25 mouse cellular contexts compared by ENCODE assay signal in genomic region chrX:66528931-66529330, GRCm38 (mm10).
"Had no signal": no experiment of that assay in that cellular context is flagged by ENCODE, and none has a peak within 500 bp of the region (broad histone marks: within the 10 kb centered on the region; RNA-seq: fewer than 3 reads in every experiment).

No protein-coding gene starts in this region.

- H3K4me1 ChIP-seq: heart, embryonic 10.5 days; heart, embryonic 12.5 days; hindbrain, embryonic 10.5 days; hindbrain, embryonic 12.5 days; intestine, embryonic 15.5 days; kidney, embryonic 15.5 days; limb, embryonic 10.5 days; limb, embryonic 12.5 days; liver, embryonic 13.5 days had no signal

- DNase-seq: gastrocnemius, adult 2 months; gastrocnemius, postnatal 10 days; gastrocnemius, postnatal 25 days; heart, adult 18-20 months; heart, postnatal 10 days; heart, postnatal 4 days; kidney, postnatal 14 days; kidney, postnatal 4 days; liver; liver, embryonic 13.5 days had no signal

- ATAC-seq: hindbrain, embryonic 16.5 days; inflammation-experienced regulatory T-cells, adult 6 months; intestine, embryonic 15.5 days; intestine, postnatal 0 days had no signal

- H3K4me3 ChIP-seq: gastrocnemius, adult 2 months; heart, embryonic 10.5 days; heart, embryonic 12.5 days; hindbrain, embryonic 10.5 days; hindbrain, embryonic 12.5 days; intestine, embryonic 15.5 days; kidney, embryonic 15.5 days; layer of hippocampus, adult 2 months; left cerebral cortex, adult 2 months; limb, embryonic 10.5 days; limb, embryonic 12.5 days; liver, embryonic 13.5 days had no signal

- H3K27ac ChIP-seq: gastrocnemius, adult 2 months; heart, embryonic 10.5 days; hindbrain, embryonic 10.5 days; hindbrain, embryonic 12.5 days; hindbrain, embryonic 14.5 days; intestine, embryonic 15.5 days; kidney, embryonic 15.5 days; layer of hippocampus, adult 2 months; left cerebral cortex, adult 2 months; limb, embryonic 10.5 days; limb, embryonic 12.5 days; liver, embryonic 13.5 days had no signal

- H3K27me3 ChIP-seq: heart, embryonic 12.5 days; hindbrain, embryonic 12.5 days; intestine, embryonic 15.5 days; kidney, embryonic 15.5 days; limb, embryonic 12.5 days; liver, embryonic 13.5 days had no signal

- H3K9ac ChIP-seq: heart, embryonic 12.5 days; hindbrain, embryonic 12.5 days; hindbrain, embryonic 14.5 days; intestine, embryonic 15.5 days; kidney, embryonic 15.5 days; limb, embryonic 12.5 days; liver, embryonic 13.5 days had no signal

- H3K36me3 ChIP-seq: heart, embryonic 10.5 days; heart, embryonic 12.5 days; hindbrain, embryonic 10.5 days; hindbrain, embryonic 12.5 days; intestine, embryonic 15.5 days; kidney, embryonic 15.5 days; limb, embryonic 10.5 days; limb, embryonic 12.5 days; liver, embryonic 13.5 days had no signal

- H3K4me2 ChIP-seq: heart, embryonic 12.5 days; hindbrain, embryonic 12.5 days; hindbrain, embryonic 14.5 days; intestine, embryonic 15.5 days; kidney, embryonic 15.5 days; limb, embryonic 12.5 days; liver, embryonic 11.5 days; liver, embryonic 13.5 days had no signal

- H3K9me3 ChIP-seq: heart, embryonic 10.5 days; heart, embryonic 12.5 days; hindbrain, embryonic 10.5 days; hindbrain, embryonic 12.5 days; intestine, embryonic 15.5 days; kidney, embryonic 15.5 days; limb, embryonic 10.5 days; limb, embryonic 12.5 days; liver, embryonic 13.5 days had no signal
